Mouse (Mus musculus): ENCODE measurements around the gene Sbds.
"Not testable (repeated sequence)": the region's sequence is repeated elsewhere in the genome, so short reads cannot be mapped to it uniquely, and the experiment has no call there.

Sbds gene

DNA sequence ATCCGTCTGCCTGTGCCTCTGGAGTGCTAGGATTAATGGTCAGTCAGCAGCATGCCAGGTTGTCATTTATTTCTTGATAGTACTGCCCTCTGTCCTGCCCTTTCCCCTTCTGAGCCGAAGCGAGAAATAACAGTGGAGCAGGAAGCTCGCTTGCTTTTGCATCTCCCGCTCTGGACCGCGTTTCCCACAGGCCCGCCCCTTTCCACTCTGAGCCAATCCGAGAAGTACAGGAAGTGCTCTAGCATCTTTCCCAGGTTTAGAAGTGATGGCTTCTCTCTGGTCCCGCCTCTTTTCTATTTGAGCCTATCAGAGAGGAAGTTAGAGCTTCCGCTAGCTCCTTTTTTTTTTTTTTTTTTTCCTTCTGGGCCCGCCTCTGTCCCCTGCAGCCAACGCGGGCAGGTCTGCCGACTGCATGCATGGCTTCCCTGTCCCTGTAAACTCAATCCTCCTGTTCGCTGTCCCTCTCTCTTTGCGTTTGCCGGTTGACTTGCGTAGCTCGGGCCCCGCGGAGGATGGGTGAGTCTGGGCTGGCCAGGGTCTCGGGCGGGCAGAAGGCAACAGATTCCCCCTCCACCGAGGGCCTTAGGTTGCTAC lies 1.4 kb upstream of the Sbds start:
- DNase-seq (ENCODE audit: low spot score), result peak; percentile 95

DNA sequence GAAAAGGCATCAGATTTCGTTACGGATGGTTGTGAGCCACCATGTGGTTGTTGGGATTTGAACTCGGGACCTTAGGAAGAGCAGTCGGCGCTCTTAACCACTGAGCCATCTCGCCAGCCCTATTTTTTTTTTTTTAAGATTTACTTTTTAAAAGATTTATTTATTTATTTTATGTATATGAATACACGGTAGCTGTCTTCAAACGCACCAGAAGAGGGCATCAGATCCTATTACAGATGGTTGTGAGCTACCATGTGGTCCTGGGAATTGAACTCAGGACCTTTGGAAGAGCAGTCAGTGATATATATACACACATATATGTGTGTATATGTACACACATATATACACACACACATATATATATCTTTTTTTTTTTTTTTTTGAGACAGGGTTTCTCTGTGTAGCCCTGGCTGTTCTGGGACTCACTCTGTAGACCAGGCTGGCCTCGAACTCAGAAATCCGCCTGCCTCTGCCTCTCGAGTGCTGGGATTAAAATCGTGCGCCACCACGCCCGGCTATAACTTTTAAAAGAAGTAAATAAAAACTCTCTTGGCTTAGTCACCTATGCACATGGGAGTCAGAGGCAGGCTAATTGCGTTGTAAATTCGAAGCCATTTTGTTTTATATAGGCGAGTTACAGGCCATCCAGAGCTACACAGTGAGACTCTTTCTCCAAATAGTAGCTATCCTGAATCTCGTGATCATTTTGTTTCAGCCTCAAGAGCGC lies 632 bp upstream of the Sbds start:
- not testable (repeated sequence) for DNase-seq (ENCODE audit: low spot score)

DNA sequence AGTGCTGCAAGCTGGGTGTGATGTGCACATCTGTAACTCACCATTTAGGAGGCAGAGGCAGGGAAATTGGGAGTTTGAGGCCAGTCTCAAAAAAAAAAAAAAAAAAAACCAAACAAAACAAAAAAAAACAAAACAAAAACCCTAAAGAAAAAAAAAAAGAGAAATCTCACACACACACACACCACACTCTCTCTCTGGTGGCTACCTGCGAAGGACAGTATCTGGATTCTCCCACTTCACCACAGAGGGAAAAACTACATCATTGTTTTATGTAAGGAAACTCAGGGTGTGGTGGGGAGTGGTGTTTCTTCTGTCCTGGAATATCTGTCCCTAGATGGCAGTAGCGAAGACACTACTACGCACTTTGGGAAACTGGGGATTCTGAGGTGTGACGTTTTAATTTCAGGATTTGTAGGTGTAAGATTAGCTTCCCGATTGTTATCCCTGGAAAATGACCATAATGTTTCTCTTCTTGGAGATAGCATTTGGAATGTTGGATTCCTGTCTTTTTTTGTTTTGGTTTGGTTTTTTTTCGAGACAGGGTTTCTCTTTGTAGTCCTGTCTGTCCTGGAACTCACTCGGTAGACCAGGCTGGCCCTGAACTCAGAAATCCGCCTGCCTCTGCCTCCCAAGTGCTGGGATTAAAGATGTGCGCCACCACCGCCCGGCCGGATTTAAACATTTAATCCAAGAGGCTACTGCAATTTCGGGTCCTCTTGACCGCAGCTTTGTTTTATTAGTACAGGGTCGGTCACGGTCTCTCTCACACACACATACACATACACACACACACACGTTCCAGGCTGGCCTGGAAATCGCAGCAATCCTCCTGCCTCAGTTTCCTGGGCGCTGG lies 940 bp downstream of the Sbds start:
- no peak for DNase-seq (ENCODE audit: low spot score)

DNA sequence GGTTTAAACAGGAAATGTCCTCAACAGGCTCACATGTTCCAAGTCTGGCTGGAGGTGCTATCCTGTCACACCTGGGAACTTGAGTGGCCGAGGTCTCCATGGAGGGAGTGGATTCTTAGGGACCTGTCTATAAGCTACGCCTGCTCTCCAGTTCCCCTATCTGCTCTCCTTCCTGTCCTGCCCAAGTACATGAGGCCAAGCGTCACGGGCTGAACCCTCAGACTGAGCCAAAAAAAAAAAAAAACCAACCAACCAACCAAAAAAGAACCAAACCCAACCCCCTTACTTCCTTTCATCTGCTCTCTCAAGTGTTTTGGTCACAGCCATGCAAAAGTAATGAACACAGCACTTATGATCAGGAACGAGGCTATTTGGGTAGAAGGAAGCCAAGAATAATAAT lies 7.5 kb downstream of the Sbds start:
- DNase-seq (ENCODE audit: low spot score), result no peak

DNA sequence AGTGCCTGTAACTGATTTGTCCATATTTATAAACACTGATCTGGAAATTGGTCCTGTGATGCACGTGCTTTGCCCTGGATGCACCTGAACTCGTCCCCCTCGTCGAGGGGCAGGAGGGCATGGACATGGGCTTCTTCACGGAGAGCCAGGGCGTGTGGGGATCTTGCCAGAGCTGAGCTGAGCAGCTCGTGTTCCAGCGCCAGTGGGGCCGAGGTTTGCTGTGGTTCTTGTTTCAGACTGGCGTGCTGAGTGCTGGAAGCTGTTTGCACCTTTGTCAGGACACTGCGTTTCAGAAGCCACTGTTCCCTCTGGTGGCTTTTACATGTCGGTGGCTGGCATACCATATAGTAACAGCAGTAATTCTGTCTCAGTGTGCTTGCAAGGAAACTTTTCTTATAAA lies 13.9 kb downstream of the Sbds start:
- DNase-seq (ENCODE audit: low spot score), result no peak

DNA sequence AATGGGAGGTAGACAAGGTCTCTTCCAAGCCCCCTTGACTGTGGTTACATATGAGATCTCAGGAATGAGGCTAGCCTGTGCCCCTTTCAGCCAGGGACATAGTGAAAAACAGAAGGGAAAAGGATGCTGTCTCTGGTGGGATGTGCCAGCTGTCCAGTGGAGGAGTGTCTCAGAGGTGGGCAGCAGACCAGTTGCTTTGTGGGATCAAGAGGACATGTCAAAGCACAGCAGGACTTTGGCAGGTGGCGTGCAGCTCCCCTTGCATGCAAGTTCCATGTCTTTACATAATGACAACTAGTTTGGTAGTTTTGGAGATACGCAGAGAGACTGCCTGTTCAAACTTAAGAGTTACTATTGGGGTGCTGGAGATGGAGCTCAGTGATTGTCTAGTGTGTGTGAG lies 15.5 kb downstream of the Sbds start:
- DNase-seq (ENCODE audit: low spot score), result no peak

DNA sequence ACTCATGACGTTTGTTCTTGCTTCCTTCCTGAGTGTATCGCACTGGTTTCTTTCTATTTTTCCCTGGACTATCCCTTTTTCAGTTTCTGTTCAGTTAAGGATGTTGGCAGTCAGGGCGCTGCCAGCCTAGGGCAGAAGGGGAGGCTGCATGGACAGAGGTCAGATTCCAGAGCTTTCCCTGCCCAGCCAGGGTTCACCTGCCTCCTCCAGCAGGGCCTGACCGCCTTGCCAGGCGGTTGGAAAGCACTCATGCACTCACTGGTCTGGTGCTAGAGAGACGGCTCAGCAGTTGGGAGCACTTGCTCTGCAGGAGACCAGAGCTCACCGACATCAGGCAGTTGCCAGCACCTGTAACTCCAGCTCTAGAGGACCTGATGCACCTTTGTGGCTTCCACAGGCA lies 16.1 kb downstream of the Sbds start:
- DNase-seq (ENCODE audit: low spot score), result no peak

DNA sequence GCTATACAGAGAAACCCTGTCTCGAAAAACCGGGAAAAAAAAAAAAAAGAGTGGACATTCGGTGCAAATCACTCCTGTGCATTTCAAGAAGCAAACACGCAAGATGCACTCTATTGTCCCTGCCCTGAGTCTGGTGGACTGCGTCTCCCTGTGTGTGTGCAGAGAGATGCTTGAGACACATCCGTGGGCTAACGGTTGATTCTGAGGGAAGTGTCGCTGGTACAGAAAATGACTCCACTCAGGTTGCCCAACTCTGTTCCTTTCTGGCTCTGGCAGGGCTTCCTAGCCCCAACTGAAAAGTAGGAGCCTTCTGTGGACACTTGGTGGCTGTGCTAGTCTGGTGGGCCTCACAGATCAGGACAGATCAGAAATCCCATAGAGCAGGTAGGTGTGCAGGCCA lies 19.0 kb downstream of the Sbds start:
- no peak for DNase-seq (ENCODE audit: low spot score)

DNA sequence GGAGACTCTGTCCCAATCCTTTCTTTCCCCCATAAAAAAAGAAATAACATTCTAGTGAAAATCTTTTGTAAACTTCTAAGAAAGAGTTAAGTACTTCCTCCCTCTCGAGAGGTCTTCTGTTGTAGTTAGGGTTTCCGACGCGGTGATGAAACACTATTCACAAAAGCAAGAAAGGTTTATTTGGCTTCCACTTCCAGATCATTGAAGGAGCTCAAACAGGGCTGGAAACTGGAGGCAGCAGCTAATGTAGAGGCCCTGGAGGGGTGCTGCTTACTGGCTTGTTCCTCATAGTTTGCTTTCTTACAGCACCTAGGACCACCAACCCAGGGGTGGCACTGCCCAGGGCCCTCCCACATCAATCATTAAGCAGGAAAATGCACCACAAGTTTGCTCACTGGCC lies 27.2 kb downstream of the Sbds start:
- no peak for DNase-seq (ENCODE audit: low spot score)

DNA sequence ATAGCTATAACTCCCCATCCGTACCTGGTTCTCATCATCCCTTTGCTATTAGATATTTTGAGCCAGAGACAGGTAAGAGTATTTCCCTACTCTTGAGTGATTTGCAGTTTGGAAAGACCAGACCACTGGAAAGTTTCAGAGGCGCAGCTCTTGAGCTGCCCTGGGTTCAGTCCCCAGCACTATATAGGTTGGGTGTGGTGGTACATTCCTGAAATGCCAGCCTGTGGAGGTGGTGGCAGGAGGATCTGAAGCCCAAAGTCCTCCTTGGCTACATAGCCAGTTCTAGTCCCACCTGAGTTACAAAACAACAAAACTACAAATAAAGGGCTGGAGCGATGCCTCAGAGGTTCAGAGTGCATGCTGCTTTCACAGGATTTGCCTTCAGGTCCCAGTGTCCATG lies 28.5 kb downstream of the Sbds start:
- DNase-seq (ENCODE audit: low spot score), result no peak

DNA sequence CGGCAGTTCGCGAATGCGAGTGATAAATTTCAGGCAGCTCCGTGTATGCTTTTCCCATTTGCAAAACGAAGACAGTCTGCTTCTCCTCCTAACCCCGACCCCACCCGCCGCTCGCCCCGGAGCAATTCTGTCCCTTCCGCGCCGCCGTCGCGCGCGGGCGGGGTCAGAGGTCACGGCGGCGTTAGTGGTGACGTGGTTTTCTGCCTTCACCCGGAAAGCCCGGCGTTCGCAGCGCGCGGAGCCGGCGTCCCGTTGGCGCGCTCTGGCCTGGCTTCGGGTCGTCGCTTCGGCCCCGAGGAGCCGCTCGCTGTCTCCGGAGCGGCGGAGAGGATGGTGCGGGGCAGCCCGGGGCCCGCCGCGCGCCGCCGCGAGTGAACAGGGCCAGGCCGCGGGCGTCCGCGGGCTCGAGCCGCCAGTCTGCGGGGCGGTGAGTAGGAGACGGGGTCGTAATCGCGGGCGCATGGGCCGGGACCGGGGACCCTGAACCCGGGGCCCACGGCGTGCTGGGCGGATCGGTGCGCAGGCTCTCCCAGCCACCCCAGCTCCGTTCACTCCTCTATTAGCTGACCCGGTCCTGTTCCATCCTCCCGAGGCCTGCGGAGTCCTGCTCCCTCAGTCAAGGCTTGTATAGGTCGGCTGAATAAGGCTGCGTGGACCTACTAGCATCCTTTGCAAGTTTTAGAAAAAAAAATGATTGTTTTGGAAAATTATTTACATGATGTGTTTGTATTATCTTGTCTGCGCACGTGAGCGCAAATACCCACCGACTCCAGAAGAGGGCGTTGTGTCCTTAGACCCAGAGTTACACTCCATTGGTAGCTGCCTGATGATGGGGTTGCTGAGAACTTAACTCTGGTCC lies 33.0 kb downstream of the Sbds start:
- peak; percentile 93 for DNase-seq (ENCODE audit: low spot score)

DNA sequence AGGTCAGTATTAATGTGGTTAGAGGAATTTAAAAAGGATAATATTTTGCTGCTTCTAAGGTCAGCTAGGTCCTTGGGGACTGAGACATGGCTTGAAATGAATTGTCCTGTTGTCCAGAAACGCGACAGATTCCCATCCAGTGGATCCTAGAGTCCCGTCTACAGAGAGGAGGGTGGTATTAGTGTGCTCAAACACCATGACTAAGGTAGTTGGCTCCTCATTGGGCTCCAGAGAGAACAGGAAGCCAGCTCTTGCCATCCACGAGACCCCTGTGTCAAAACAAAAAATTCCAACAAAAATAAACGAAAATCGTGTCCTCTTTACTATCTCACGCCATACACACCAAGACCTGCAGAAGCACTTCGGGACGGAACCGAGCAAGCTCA lies 33.6 kb downstream of the Sbds start:
- DNase-seq (ENCODE audit: low spot score), result no peak

DNA sequence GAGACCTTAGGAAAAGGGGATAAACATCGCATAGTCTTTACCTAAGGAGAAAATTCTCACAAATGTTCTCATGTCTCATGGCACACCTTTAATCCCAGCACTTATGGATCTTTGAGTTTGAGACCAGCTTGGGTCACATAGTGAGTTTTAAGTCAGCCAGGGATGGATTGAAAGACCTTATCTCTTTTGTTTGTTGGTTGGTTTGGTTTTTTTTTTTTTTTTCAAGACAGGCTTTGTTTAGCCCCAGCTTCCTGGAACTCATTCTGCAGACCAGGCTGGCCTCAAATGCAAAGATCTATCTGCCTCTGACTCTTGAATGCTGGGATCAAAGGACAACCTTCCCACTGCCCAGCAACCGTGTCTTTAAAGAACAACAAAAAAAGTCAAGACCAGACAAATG lies 34.0 kb downstream of the Sbds start:
- no peak for DNase-seq (ENCODE audit: low spot score)

DNA sequence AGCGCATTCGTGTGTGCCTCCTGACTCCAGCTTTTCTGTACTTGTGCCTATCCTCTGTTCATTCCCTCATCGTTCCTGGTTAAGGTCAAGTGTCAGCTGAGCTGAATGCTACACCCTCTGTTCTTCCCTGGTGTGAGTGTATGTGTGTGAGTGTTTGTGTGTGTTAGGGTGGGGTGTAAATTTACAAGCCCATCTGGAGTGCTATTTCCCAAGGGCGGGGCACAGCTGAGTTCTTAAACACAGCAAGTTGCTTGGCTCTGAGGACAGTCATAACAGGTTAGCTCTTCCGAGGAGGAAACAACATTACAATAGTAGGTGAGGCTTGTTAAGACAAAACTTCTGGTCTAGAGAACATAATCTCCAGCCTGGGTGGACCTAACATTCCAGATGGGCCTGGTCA lies 37.0 kb downstream of the Sbds start:
- DNase-seq (ENCODE audit: low spot score), result no peak

DNA sequence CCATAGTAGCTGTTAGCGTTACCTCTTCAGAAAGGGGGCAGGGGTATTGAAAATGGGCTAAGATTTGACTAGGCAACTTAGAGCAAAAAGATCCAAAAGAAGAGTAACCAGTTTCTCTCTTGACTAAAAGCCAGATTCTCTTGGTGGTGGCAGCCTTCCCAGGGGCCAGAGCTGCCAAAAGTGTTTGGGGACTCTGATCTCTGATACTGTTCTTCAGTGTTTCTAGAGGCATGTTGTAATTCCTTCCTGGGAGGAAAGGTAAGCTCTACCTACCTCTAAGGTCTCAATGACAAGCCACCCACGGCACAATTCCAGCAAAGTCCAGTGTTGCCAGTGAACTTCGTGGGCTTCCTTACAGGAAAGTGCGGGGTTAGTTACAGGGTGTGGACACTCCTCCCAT lies 37.9 kb downstream of the Sbds start:
- DNase-seq (ENCODE audit: low spot score), result no peak

DNA sequence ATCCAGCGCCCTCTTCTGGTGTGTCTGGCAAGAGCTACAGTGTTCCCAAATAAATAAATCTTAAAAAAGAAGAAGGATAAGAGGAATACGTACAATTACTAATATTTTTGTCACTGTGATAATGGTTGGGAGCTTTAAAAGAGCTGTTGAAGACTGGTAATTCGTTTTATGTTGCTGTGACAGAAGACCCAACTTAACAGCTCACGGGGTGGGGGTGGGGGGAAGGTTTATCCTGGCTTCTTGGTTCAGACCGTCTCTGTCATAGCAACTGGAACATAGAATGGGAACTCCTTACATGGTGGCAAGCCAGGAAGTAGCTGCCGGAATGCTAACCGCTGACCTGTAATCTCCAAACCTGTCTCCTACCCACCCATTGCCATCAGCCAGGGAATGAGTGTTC lies 38.5 kb downstream of the Sbds start, which contains the start of gene Tmem248:
TSS of gene Tmem248 (plus strand) at position 301 of the 400 bp plus-strand sequence.
- no peak for DNase-seq (ENCODE audit: low spot score)

DNA sequence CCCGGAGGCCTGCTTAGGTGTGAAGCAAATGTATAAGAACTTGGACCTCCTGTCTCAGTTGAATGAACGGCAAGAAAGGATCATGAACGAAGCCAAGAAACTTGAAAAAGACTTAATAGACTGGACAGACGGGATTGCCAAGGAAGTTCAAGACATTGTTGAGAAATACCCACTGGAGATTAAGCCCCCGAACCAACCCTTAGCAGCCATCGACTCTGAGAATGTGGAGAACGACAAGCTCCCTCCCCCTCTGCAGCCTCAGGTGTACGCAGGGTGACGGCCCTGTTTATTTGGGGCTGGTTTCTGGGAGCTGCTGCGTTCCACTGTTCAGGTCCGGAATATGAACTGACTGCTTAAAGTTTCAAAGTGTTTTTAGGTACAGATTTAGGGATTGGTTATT lies 42.4 kb downstream of the Sbds start:
- no peak for DNase-seq (ENCODE audit: low spot score)

DNA sequence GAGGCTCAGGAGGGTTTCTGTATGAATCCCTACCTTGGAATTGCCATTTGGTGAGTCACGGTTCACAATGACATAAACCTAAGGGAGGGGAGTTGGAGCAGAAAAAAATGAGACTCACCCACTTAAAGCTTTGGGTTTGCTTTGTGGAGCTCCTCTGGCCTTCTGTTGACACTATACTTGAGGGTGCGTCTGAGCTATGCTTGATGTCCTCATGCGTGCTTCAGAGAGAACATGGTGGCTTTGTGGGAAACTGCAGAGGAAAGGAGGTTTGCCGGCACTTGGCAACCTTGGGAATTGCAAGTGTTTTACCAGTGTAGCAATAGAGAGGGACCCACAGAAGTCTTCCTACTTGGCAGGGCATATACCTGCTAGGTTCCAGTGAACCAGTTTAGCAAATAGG lies 48.0 kb downstream of the Sbds start:
- DNase-seq (ENCODE audit: low spot score), result no peak

DNA sequence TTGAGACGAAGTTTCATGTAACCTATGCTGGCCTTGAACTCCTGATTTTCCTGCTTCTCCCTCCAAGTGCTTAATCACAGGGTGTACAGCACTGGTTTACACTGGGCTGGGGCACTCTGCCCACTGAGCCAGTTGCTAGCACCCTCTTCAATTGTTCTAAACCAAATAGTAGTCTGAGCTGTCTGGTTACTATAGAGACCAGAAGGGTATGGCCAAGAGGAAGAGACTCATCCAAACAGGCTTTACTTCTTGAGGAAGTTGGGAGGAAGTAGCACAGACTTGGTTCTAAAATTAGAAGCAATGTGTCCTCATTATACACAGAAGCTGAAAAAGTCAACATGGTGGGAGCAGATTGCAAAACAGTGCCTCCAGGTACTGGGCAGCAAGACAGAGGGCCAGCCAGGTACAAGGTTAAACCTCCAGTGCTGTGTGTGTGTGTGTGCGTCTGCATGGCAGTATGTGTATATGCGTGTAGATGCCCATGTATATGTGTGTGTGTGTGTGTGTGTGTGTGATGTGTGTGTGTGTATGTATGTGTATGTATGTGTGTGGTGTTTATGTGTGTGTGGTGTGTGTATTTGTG lies 49.8 kb downstream of the Sbds start:
- DNase-seq (ENCODE audit: low spot score), result no peak

DNA sequence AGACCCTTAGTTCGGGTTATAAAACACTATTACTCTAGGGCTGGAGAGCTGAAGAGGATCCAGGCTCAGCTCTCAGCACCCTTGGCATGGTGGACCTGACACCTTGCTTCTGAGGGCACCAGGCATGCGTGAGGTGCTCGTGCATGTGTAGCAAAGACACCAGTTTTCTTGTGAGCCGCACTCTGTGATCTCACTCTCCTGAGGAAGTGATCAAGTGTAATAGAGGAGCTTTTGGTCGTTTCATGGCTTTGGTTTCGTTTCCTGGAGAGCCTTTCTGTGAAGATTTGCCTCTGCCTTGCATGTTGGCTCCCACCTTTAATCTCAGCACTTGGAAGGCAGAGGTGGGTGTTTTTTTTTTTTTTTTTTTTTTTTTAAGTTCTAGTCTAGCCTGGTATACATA lies 50.8 kb downstream of the Sbds start:
- DNase-seq (ENCODE audit: low spot score), result no peak

DNA sequence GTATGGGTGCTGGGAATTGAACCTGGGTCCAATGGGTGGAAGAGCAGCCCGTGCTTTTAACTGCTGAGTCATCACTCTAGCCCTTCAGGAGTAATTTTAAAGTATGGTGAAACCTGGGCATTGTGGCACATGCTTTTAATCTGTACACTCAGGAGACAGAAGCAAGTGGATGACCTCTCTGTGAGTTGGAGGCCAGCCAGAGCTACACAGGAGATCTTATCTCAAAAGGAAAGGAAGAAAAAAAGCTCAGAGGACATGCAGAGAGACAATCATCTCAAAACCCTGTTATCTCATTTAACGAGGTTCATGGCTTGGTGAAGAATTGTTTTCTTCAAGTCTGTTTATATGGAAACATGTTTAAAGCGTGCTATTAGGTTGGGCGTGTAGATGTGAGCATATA lies 51.4 kb downstream of the Sbds start:
- DNase-seq (ENCODE audit: low spot score), result peak; percentile 65

Data from urinary bladder, postnatal 14 days (tissue).